Mouse (Mus musculus) forebrain, embryonic 14.5 days (tissue): Measurements from ENCODE around the gene Tcerg1l. TPM values are rescaled to one million over a fixed set of nuclear protein-coding genes. Genes with fewer than 3 reads are reported as not detected.

Source experiments
- ATAC-seq: fragments of 200-750 bp; cut with Nextera tagmentation; 2 replicates; pipeline ENCODE4 v1.8.0; 2017; ENCODE audit warnings: mild to moderate bottlenecking, moderate library complexity
- DNase-seq: peaks from one replicate; pipeline ENCODE4 v3.0.0-alpha.2; 2015; ENCODE audit warnings: low spot score
- H3K27ac ChIP-seq: fragments of 300-500 bp; sonication (generic); 2 replicates; pipeline ENCODE4 v1.5.1; 2014; ENCODE audit warnings: low read depth, mild to moderate bottlenecking, control low read depth, low read length, moderate library complexity
- H3K27me3 ChIP-seq: fragments of 300-500 bp; sonication (generic); replicated peaks from 2 replicates; pipeline ENCODE4 v1.6.1; 2014; ENCODE audit warnings: low read length, control low read depth, mixed read lengths; ENCODE audit not compliant: control insufficient read depth, insufficient read depth
- H3K36me3 ChIP-seq: fragments of 300-500 bp; sonication (generic); 2 replicates; pipeline ENCODE4 v1.6.1; 2014; ENCODE audit warnings: low read length, control low read depth; ENCODE audit not compliant: control insufficient read depth, insufficient read depth
- H3K4me1 ChIP-seq: fragments of 300-500 bp; sonication (generic); 2 replicates; pipeline ENCODE4 v1.6.1; 2014; ENCODE audit warnings: antibody characterized with exemption, low read length, control low read depth; ENCODE audit not compliant: control insufficient read depth, insufficient read depth
- H3K4me2 ChIP-seq: fragments of 300-500 bp; sonication (generic); 2 replicates; pipeline ENCODE4 v1.6.1; 2014; ENCODE audit warnings: mild to moderate bottlenecking, control low read depth, low read length
- H3K4me3 ChIP-seq: fragments of 300-500 bp; sonication (generic); 2 replicates; pipeline ENCODE4 v1.5.1; 2014; ENCODE audit warnings: low read depth, low read length, control low read depth
- H3K9ac ChIP-seq: fragments of 300-500 bp; sonication (generic); 2 replicates; pipeline ENCODE4 v1.6.1; 2014; ENCODE audit warnings: mild to moderate bottlenecking, low read length, control low read depth, moderate library complexity
- H3K9me3 ChIP-seq: fragments of 300-500 bp; sonication (generic); replicated peaks from 2 replicates; pipeline ENCODE4 v1.6.1; 2016; ENCODE audit warnings: low read length, control low read depth, mixed read lengths; ENCODE audit not compliant: control insufficient read depth
- WGBS: fragments of 180-500 bp; shearing (Covaris S2); extraction: QIAGEN DNeasy Blood & Tissue Kit; methylation state at CpG from one replicate; pipeline ENCODE4 v1.1.7; 2014; 5-methylcytosine and 5-hydroxymethylcytosine counted together
- polyA plus RNA-seq: library from polyadenylated mRNA; unstranded; fragments of >200 nt; fragmentation: Nextera tagmentation; extraction: Ambion mirVana; gene quantifications from 2 replicates; pipeline ENCODE4 v1.2.1, GENCODE M21; 2014

Gene Tcerg1l
- polyA plus RNA-seq, 1 experiment from 2014 or later = 5.6 TPM

GRCm38 (mm10) chr7:138400506-138401272, 3.2 kb upstream of the Tcerg1l start:
- H3K9me3 ChIP-seq = no peaks in the 10 kb centered on the region
- peaks cover 7% of the 10 kb centered on the region; the same call in 1 of the 2 replicates for H3K4me1 ChIP-seq
- no peak for ATAC-seq
- H3K36me3 ChIP-seq = no peaks in the 10 kb centered on the region
- 79% methylated on average over 8 of the region's 8 CpGs for WGBS
- DNase-seq = no peak
- H3K4me3 ChIP-seq = no peak overlapping the region
- no peak overlapping the region for H3K27ac ChIP-seq
- 0 out of 2 replicates have a peak, but pooled peaks cover 7% of the 10 kb centered on the region for H3K27me3 ChIP-seq
- H3K9ac ChIP-seq = no peak overlapping the region
- no peak overlapping the region for H3K4me2 ChIP-seq

GRCm38 (mm10) chr7:138398182-138398793, 758 bp upstream of the Tcerg1l start:
- H3K27me3 ChIP-seq = 0 out of 2 replicates have a peak, but pooled peaks cover 12% of the 10 kb centered on the region
- no peak overlapping the region for H3K27ac ChIP-seq

DNA sequence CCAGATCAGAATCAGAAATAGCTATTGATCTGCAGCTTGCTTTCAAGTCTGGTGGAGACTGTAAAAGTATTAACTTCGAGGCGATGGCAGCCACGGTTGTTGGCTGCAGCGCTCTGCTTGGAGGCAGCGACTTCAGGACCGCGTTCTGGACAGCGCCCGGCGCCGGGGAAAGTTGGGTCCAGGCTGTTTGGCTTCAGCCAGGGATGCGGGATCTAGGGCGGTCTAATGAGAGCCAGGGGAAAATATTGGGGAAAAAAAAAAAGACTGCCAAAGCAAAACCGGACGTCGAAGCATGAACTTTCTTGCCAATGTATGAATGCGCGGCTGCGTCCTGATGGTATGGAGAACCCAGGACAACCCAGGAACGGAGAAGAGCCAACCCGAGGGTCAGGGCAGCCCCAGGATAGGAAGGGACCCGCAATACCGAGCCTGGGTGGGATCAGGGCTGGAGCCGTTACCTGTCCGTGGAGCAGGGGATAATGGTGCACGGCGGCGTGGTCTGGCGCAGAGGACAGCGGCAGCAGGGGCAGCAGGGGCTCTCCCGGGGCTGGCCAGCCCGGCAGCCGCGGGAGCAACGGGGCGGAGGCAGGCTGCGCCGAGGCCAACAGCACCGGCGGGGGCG, 556 bp downstream of the Tcerg1l start:
- DNase-seq (peak; percentile 43), ATAC-seq (no peak)
- Histone ChIP-seq H3K9me3 (no peaks in the 10 kb centered on the region), H3K4me1 (peaks cover 7% of the 10 kb centered on the region; the same call in 1 of the 2 replicates), H3K36me3 (no peaks in the 10 kb centered on the region), H3K4me2 (peak overlapping the region; percentile 99), H3K27ac (no peak overlapping the region), H3K27me3 (0 out of 2 replicates have a peak, but pooled peaks cover 12% of the 10 kb centered on the region), H3K9ac (peak overlapping the region; percentile 65), H3K4me3 (peak overlapping the region; percentile 60)
- under 1% methylated on average over 36 of the region's 41 CpGs for WGBS

More at GRCm38 (mm10) chr7:138398182-138398793, 758 bp upstream of the Tcerg1l start:
- H3K4me3 ChIP-seq = peak overlapping the region; percentile 60
- 1% methylated on average over 21 of the region's 21 CpGs for WGBS
- peaks cover 7% of the 10 kb centered on the region; the same call in 1 of the 2 replicates for H3K4me1 ChIP-seq
- peak overlapping the region; percentile 99 for H3K4me2 ChIP-seq
- no peaks in the 10 kb centered on the region for H3K36me3 ChIP-seq
- peak overlapping the region; percentile 65; the same call in 1 of the 2 replicates for H3K9ac ChIP-seq
- DNase-seq (peak; percentile 92), ATAC-seq (peak; percentile 88)
- no peaks in the 10 kb centered on the region for H3K9me3 ChIP-seq

GRCm38 (mm10) chr7:138396109-138396862, 1.2 kb downstream of the Tcerg1l start:
- peak overlapping the region; percentile 25; the same call in 1 of the 2 replicates for H3K9ac ChIP-seq
- H3K36me3 ChIP-seq = no peaks in the 10 kb centered on the region
- DNase-seq (peak; percentile 60), ATAC-seq (no peak)
- H3K4me3 ChIP-seq = peak overlapping the region; percentile 60
- no peaks in the 10 kb centered on the region for H3K9me3 ChIP-seq
- peak overlapping the region; percentile 99 for H3K4me2 ChIP-seq
- H3K4me1 ChIP-seq = peaks cover 7% of the 10 kb centered on the region; the same call in 1 of the 2 replicates
- H3K27ac ChIP-seq = no peak overlapping the region
- H3K27me3 ChIP-seq = 0 out of 2 replicates have a peak, but pooled peaks cover 12% of the 10 kb centered on the region
- WGBS = 23% methylated on average over 13 of the region's 13 CpGs

DNA sequence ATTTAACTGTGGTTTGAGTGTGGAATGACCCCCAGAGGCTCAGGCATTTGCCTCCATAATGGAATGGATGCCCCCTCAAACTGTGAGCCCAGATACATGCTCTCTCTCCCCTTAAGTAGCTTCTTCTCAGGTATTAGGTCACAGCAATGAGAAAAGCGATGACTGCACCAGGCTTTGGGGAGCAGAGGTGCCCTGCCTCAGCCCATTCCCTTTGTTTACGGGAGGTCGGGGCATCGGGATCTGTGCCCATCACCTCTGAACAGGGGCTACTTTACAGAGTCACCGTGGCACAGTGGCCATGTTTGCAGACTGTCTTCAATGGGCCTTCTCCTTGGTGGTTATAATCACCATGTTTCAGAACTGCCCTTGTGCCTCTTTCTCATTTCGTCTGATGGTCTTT, 7.6 kb downstream of the Tcerg1l start:
- DNase-seq (no peak), ATAC-seq (no peak)
- H3K4me3 ChIP-seq = no peak overlapping the region
- no peak overlapping the region for H3K9ac ChIP-seq
- no peaks in the 10 kb centered on the region for H3K36me3 ChIP-seq
- H3K27me3 ChIP-seq = 0 out of 2 replicates have a peak, but pooled peaks cover 4% of the 10 kb centered on the region
- WGBS = 91% methylated on average over 6 of the region's 6 CpGs
- no peaks in the 10 kb centered on the region for H3K9me3 ChIP-seq
- no peak overlapping the region for H3K27ac ChIP-seq
- no peaks in the 10 kb centered on the region for H3K4me1 ChIP-seq
- H3K4me2 ChIP-seq = no peak overlapping the region

- DNase-seq (no peak), ATAC-seq (no peak)
- H3K27ac ChIP-seq = no peak overlapping the region
- 87% methylated on average over 3 of the region's 3 CpGs for WGBS
- no peaks in the 10 kb centered on the region for H3K9me3 ChIP-seq
- H3K4me1 ChIP-seq = no peaks in the 10 kb centered on the region
- no peak overlapping the region for H3K9ac ChIP-seq
- no peak overlapping the region for H3K4me3 ChIP-seq
- no peak overlapping the region for H3K4me2 ChIP-seq
- no peaks in the 10 kb centered on the region for H3K36me3 ChIP-seq
- H3K27me3 ChIP-seq = 0 out of 2 replicates have a peak, but pooled peaks cover under 1% of the 10 kb centered on the region
Measured at GRCm38 (mm10) chr7:138389071-138389470, 8.5 kb downstream of the Tcerg1l start.

GRCm38 (mm10) chr7:138379221-138379620, 18.3 kb downstream of the Tcerg1l start:
- Histone ChIP-seq H3K9ac (no peak overlapping the region), H3K4me1 (no peaks in the 10 kb centered on the region), H3K36me3 (no peaks in the 10 kb centered on the region), H3K4me2 (no peak overlapping the region), H3K4me3 (no peak overlapping the region), H3K27ac (no peak overlapping the region), H3K9me3 (no peaks in the 10 kb centered on the region), H3K27me3 (no peaks in the 10 kb centered on the region)
- ATAC-seq (no peak), DNase-seq (no peak)
- WGBS = 72% methylated on average over 3 of the region's 3 CpGs

DNA sequence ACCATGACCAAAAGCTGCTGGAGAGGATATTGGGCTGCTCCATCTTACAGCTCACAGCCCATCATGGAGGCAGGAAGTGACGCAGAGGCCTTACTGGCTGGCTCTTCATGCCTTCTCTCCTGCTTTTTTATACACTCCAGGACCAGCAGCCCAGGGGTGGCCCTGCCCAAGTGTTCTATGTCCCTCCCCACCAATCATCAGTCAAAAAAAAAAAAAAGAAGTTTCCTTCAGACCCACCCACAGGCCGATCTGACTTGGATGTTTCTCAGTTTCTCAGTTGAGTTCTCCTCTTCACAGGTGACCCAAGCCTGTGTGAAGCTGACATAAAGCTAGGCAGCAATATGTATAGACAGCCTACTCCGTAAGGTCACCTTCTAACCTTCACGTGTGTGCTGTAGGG, 19.0 kb downstream of the Tcerg1l start:
- no peak overlapping the region for H3K4me3 ChIP-seq
- H3K9me3 ChIP-seq = no peaks in the 10 kb centered on the region
- H3K27me3 ChIP-seq = no peaks in the 10 kb centered on the region
- no peak overlapping the region for H3K27ac ChIP-seq
- H3K4me1 ChIP-seq = no peaks in the 10 kb centered on the region
- no peak overlapping the region for H3K9ac ChIP-seq
- H3K36me3 ChIP-seq = no peaks in the 10 kb centered on the region
- H3K4me2 ChIP-seq = no peak overlapping the region
- 89% methylated on average over 4 of the region's 4 CpGs for WGBS
- DNase-seq (no peak), ATAC-seq (no peak)
